Mouse (Mus musculus) G1E (cell line): ENCODE measurements around the gene Nav1.

Source experiments
- CTCF ChIP-seq: IDR thresholded peaks from 2 replicates; pipeline ENCODE4 v1.5.1; 2012; ENCODE audit warnings: low read depth, low read length, inconsistent platforms, mixed read lengths
- GATA1 ChIP-seq: IDR thresholded peaks from 2 replicates; pipeline ENCODE4 v1.6.1; 2012; ENCODE audit warnings: borderline replicate concordance, low read length, inconsistent platforms, mixed read lengths

DNA sequence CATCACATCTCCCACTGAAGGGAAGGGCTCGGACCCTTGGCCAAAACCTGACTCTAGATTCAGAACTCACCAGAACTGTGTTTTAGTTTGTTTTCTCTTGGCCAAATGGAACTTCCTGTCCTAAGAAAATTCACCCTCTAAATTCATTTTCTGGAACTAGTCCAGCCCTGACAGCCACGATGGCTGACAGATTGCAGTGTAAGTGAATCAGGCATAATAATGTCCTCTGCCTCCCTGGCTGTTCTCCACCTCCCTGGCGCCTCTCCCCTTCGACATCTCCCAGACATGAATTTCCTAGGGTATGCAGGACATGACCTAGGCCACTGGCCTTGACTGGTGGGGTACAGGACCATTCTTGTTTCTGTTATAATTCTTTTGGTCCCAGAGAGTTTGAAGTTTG, 144.8 kb downstream of the Nav1 start:
- TF ChIP-seq CTCF (no peak), GATA1 (no peak)
